Mouse (Mus musculus): ENCODE results near the gene Ranbp10. TPM values are rescaled to one million over a fixed set of nuclear protein-coding genes. Genes with fewer than 3 reads are reported as not detected.
A peak's percentile ranks its signal among the peaks of the same experiment; 100 is the strongest.

Ranbp10 gene
- polyA plus RNA-seq, 2 experiments = 37.0 to 60.6 TPM

GRCm38 (mm10) chr8:105825506-105825905 lies 1.6 kb downstream of the Ranbp10 start:
- H3K9ac ChIP-seq (replicated peaks) = peak overlapping the region; percentile 100
- TF ChIP-seq CTCF (IDR thresholded peaks at IDR 0.05; ENCODE audit: low read depth) (no peak), EP300 (IDR thresholded peaks at IDR 0.05; ENCODE audit: low read depth) (no peak)
- peak overlapping the region; percentile 100 for H3K27ac ChIP-seq
- DNase-seq (ENCODE audit: low read depth in 3 of 3, low spot score in 3 of 3) = no peak
- H3K9me3 ChIP-seq (ENCODE audit: control insufficient read depth, low read length) = no peaks in the 10 kb centered on the region
- 56% methylated on average over 4 of the region's 4 CpGs for WGBS (ENCODE audit: insufficient replicate concordance)
- peaks cover 54% of the 10 kb centered on the region for H3K36me3 ChIP-seq (replicated peaks; ENCODE audit: control insufficient read depth, insufficient read depth, low read depth)
- ATAC-seq (ENCODE audit: insufficient read depth) = no peak
- H3K27me3 ChIP-seq (ENCODE audit: control insufficient read depth, insufficient read depth, low read length) = no peaks in the 10 kb centered on the region
- H3K4me3 ChIP-seq (ENCODE audit: insufficient read depth in 1 of 2, low read depth in 2 of 2, low read length in 2 of 2) = peak overlapping the region; percentile 98 to 100
- peaks cover 43 to 52% of the 10 kb centered on the region in 2 experiments for H3K4me1 ChIP-seq (replicated peaks; ENCODE audit: control insufficient read depth in 2 of 2, insufficient read depth in 2 of 2, low read length in 1 of 2)
- H3K4me2 ChIP-seq (ENCODE audit: low read depth) = peak overlapping the region; percentile 92

GRCm38 (mm10) chr8:105820925-105821324 lies 6.2 kb downstream of the Ranbp10 start:
- peaks cover 56 to 72% of the 10 kb centered on the region in 2 experiments for H3K4me1 ChIP-seq (replicated peaks; ENCODE audit: control insufficient read depth in 2 of 2, insufficient read depth in 2 of 2, low read length in 1 of 2)
- peak; percentile 98 to 99 (median 99) for DNase-seq (ENCODE audit: low read depth in 3 of 3, low spot score in 3 of 3)
- TF ChIP-seq CTCF (IDR thresholded peaks at IDR 0.05; ENCODE audit: low read depth) (peak; percentile 33; the same call in 1 of the 2 replicates), EP300 (IDR thresholded peaks at IDR 0.05; ENCODE audit: low read depth) (peak; percentile 100)
- 6% methylated on average over 1 of the region's 1 CpGs for WGBS (ENCODE audit: insufficient replicate concordance)
- ATAC-seq (ENCODE audit: insufficient read depth) = peak; percentile 96
- peak overlapping the region; percentile 62 to 100 for H3K4me3 ChIP-seq (ENCODE audit: insufficient read depth in 1 of 2, low read depth in 2 of 2, low read length in 2 of 2)
- H3K4me2 ChIP-seq (ENCODE audit: low read depth) = peak overlapping the region; percentile 92
- peaks cover 84% of the 10 kb centered on the region for H3K36me3 ChIP-seq (replicated peaks; ENCODE audit: control insufficient read depth, insufficient read depth, low read depth)
- no peaks in the 10 kb centered on the region for H3K9me3 ChIP-seq (ENCODE audit: control insufficient read depth, low read length)
- H3K27ac ChIP-seq = peak overlapping the region; percentile 100
- H3K27me3 ChIP-seq (ENCODE audit: control insufficient read depth, insufficient read depth, low read length) = no peaks in the 10 kb centered on the region
- peak overlapping the region; percentile 79 for H3K9ac ChIP-seq (replicated peaks)

- Histone ChIP-seq H3K27me3 (ENCODE audit: control insufficient read depth, insufficient read depth, low read length) (no peaks in the 10 kb centered on the region), H3K9me3 (ENCODE audit: control insufficient read depth, low read length) (no peaks in the 10 kb centered on the region), H3K4me2 (ENCODE audit: low read depth) (peak overlapping the region; percentile 88), H3K27ac (peak overlapping the region; percentile 97), H3K4me3 (ENCODE audit: insufficient read depth in 1 of 2, low read depth in 2 of 2, low read length in 2 of 2) (peak overlapping the region; percentile 47 to 62), H3K36me3 (replicated peaks; ENCODE audit: control insufficient read depth, insufficient read depth, low read depth) (peaks cover 82% of the 10 kb centered on the region), H3K4me1 (replicated peaks; ENCODE audit: control insufficient read depth in 2 of 2, insufficient read depth in 2 of 2, low read length in 1 of 2) (peaks cover 63 to 70% of the 10 kb centered on the region in 2 experiments), H3K9ac (replicated peaks) (peak overlapping the region; percentile 79)
- TF ChIP-seq CTCF (IDR thresholded peaks at IDR 0.05; ENCODE audit: low read depth) (0 out of 2 replicates have a peak, but pooled peaks have one; percentile 14), EP300 (IDR thresholded peaks at IDR 0.05; ENCODE audit: low read depth) (peak; percentile 33; the same call in 1 of the 2 replicates)
- ATAC-seq (ENCODE audit: insufficient read depth) (no peak), DNase-seq (ENCODE audit: low read depth in 3 of 3, low spot score in 3 of 3) (no peak)
- WGBS (ENCODE audit: insufficient replicate concordance) = 52% methylated on average over 3 of the region's 3 CpGs
Observed at GRCm38 (mm10) chr8:105819659-105820058, 7.5 kb downstream of the Ranbp10 start.

GRCm38 (mm10) chr8:105813241-105813640 lies 13.9 kb downstream of the Ranbp10 start:
- WGBS (ENCODE audit: insufficient replicate concordance) = 86% methylated on average over 6 of the region's 6 CpGs
- H3K4me2 ChIP-seq (ENCODE audit: low read depth) = peak overlapping the region; percentile 61
- no peak overlapping the region for H3K9ac ChIP-seq (replicated peaks)
- no peak overlapping the region for H3K4me3 ChIP-seq (ENCODE audit: insufficient read depth in 1 of 2, low read depth in 2 of 2, low read length in 2 of 2)
- TF ChIP-seq EP300 (IDR thresholded peaks at IDR 0.05; ENCODE audit: low read depth) (no peak), CTCF (IDR thresholded peaks at IDR 0.05; ENCODE audit: low read depth) (no peak)
- peak overlapping the region; percentile 82 for H3K27ac ChIP-seq
- no peaks in the 10 kb centered on the region for H3K9me3 ChIP-seq (ENCODE audit: control insufficient read depth, low read length)
- DNase-seq (ENCODE audit: low read depth in 3 of 3, low spot score in 3 of 3) (no peak), ATAC-seq (ENCODE audit: insufficient read depth) (no peak)
- peaks cover 69 to 75% of the 10 kb centered on the region in 2 experiments for H3K4me1 ChIP-seq (replicated peaks; ENCODE audit: control insufficient read depth in 2 of 2, insufficient read depth in 2 of 2, low read length in 1 of 2)
- H3K36me3 ChIP-seq (replicated peaks; ENCODE audit: control insufficient read depth, insufficient read depth, low read depth) = peaks cover 76% of the 10 kb centered on the region
- H3K27me3 ChIP-seq (ENCODE audit: control insufficient read depth, insufficient read depth, low read length) = no peaks in the 10 kb centered on the region

- ATAC-seq (ENCODE audit: insufficient read depth) (no peak), DNase-seq (ENCODE audit: low read depth in 3 of 3, low spot score in 3 of 3) (no peak)
- H3K9me3 ChIP-seq (ENCODE audit: control insufficient read depth, low read length) = no peaks in the 10 kb centered on the region
- H3K36me3 ChIP-seq (replicated peaks; ENCODE audit: control insufficient read depth, insufficient read depth, low read depth) = peaks cover 77% of the 10 kb centered on the region
- peaks cover 66 to 74% of the 10 kb centered on the region in 2 experiments for H3K4me1 ChIP-seq (replicated peaks; ENCODE audit: control insufficient read depth in 2 of 2, insufficient read depth in 2 of 2, low read length in 1 of 2)
- peak overlapping the region; percentile 82 for H3K27ac ChIP-seq
- H3K27me3 ChIP-seq (ENCODE audit: control insufficient read depth, insufficient read depth, low read length) = no peaks in the 10 kb centered on the region
- H3K9ac ChIP-seq (replicated peaks) = no peak overlapping the region; the same call in 1 of the 2 replicates
- H3K4me3 ChIP-seq (ENCODE audit: insufficient read depth in 1 of 2, low read depth in 2 of 2, low read length in 2 of 2) = no peak overlapping the region
- 77% methylated on average over 5 of the region's 5 CpGs for WGBS (ENCODE audit: insufficient replicate concordance)
- H3K4me2 ChIP-seq (ENCODE audit: low read depth) = peak overlapping the region; percentile 61
- TF ChIP-seq CTCF (IDR thresholded peaks at IDR 0.05; ENCODE audit: low read depth) (no peak), EP300 (IDR thresholded peaks at IDR 0.05; ENCODE audit: low read depth) (no peak)
Observed at GRCm38 (mm10) chr8:105812511-105812910, 14.6 kb downstream of the Ranbp10 start.
